Mouse (Mus musculus): ENCODE measurements around the gene C130079G13Rik. TPM values are rescaled to one million over a fixed set of nuclear protein-coding genes. Genes with fewer than 3 reads are reported as not detected.

The C130079G13Rik gene
- polyA plus RNA-seq (2017; shearing (Covaris generic)): not detected

DNA sequence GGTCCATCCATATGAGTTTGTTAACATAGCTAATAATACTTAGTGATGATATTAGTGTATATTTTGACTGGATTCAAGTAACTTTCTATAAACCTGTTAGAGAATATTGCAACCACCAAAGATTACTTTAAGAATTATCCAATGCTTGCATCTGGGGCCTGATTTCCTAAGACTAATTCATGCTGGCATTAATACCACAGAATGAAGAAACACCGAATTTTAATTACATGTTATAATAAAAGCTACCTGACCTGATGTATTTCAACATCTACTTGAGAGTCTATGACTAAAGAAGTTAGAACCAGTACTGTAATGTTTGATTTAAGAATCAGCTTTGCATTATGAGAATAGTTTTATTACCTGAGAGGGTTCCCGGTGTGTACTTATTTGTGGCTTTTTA lies at the start of gene C130079G13Rik:
TSS of gene C130079G13Rik (plus strand) at position 301 of the 400 bp plus-strand sequence.

Other genes starting within 250 kb of the C130079G13Rik start
- 0.52 TPM for gene Gm5538, start 195.4 kb upstream of the C130079G13Rik start, polyA plus RNA-seq (2017; shearing (Covaris generic))
- gene Gm8298, start 64.2 kb upstream of the C130079G13Rik start, polyA plus RNA-seq (2017; shearing (Covaris generic)): not detected
- not detected for gene Aadacl2, start 81.5 kb downstream of the C130079G13Rik start, polyA plus RNA-seq (2017; shearing (Covaris generic))
- gene Aadac, start 100.5 kb downstream of the C130079G13Rik start, polyA plus RNA-seq (2017; shearing (Covaris generic)): not detected
- not detected for gene Sucnr1, start 156.7 kb downstream of the C130079G13Rik start, polyA plus RNA-seq (2017; shearing (Covaris generic))